Mouse (Mus musculus) thymus, postnatal 25 days (tissue): ENCODE measurements around the gene Uvrag.
A peak's percentile ranks its signal among the peaks of the same experiment; 100 is the strongest.

ENCODE experiments used
- DNase-seq: peaks from one replicate; pipeline ENCODE4 v3.0.0; 2022

Uvrag gene

GRCm38 (mm10) chr7:99140984-99141918 lies at the start of gene Uvrag:
Gene Uvrag, minus strand, starts transcription at chr7:99141141.
- DNase-seq: peak; percentile 99

- DNase-seq: no peak
These were observed 48.9 kb upstream of the Uvrag start for GRCm38 (mm10) chr7:99189885-99190284.

GRCm38 (mm10) chr7:99188630-99189029 lies 47.7 kb upstream of the Uvrag start:
- no peak for DNase-seq

- DNase-seq: no peak
These were observed 46.5 kb upstream of the Uvrag start for GRCm38 (mm10) chr7:99187451-99187850.

GRCm38 (mm10) chr7:99185405-99185804 lies 44.5 kb upstream of the Uvrag start:
- no peak for DNase-seq

- DNase-seq: no peak
These were observed 42.8 kb upstream of the Uvrag start for GRCm38 (mm10) chr7:99183751-99184150.

- DNase-seq: peak; percentile 94
These were observed 41.7 kb upstream of the Uvrag start, which contains the start of gene Dgat2 for GRCm38 (mm10) chr7:99182432-99183172. Gene Dgat2, minus strand, starts transcription at chr7:99182719.

GRCm38 (mm10) chr7:99181619-99182431 lies 40.9 kb upstream of the Uvrag start:
- DNase-seq: peak; percentile 6

- no peak for DNase-seq
These were observed 39.2 kb upstream of the Uvrag start for GRCm38 (mm10) chr7:99180162-99180561.

- DNase-seq: no peak
These were observed 38.3 kb upstream of the Uvrag start for GRCm38 (mm10) chr7:99179271-99179670.

GRCm38 (mm10) chr7:99177386-99177785 lies 36.4 kb upstream of the Uvrag start:
- DNase-seq: no peak

- no peak for DNase-seq
These were observed 34.7 kb upstream of the Uvrag start for GRCm38 (mm10) chr7:99175666-99176065.

- DNase-seq: no peak
These were observed 34.2 kb upstream of the Uvrag start for GRCm38 (mm10) chr7:99175118-99175517.

GRCm38 (mm10) chr7:99174006-99174405 lies 33.1 kb upstream of the Uvrag start:
- DNase-seq: no peak

GRCm38 (mm10) chr7:99172898-99173297 lies 32.0 kb upstream of the Uvrag start:
- no peak for DNase-seq

- DNase-seq: no peak
These were observed 31.0 kb upstream of the Uvrag start for GRCm38 (mm10) chr7:99171730-99172463.

GRCm38 (mm10) chr7:99170519-99170918 lies 29.6 kb upstream of the Uvrag start:
- no peak for DNase-seq

- no peak for DNase-seq
These were observed 28.9 kb upstream of the Uvrag start for GRCm38 (mm10) chr7:99169717-99170403.

GRCm38 (mm10) chr7:99168756-99169155 lies 27.8 kb upstream of the Uvrag start:
- DNase-seq: no peak

GRCm38 (mm10) chr7:99167939-99168338 lies 27.0 kb upstream of the Uvrag start:
- no peak for DNase-seq

- DNase-seq: no peak
These were observed 25.2 kb upstream of the Uvrag start for GRCm38 (mm10) chr7:99166159-99166558.
